Mouse (Mus musculus) stomach, postnatal 0 days (tissue): ENCODE results near the gene Trir. TPM values are rescaled to one million over a fixed set of nuclear protein-coding genes. Genes with fewer than 3 reads are reported as not detected.
A peak's percentile ranks its signal among the peaks of the same experiment; 100 is the strongest.

Source experiments
- ATAC-seq: fragments of 200-750 bp; cut with Nextera tagmentation; 2 replicates; pipeline ENCODE4 v1.8.0; 2017; ENCODE audit not compliant: low FRiP score, low TSS enrichment
- DNase-seq: peaks from one replicate; pipeline ENCODE4 v3.0.0-alpha.2; 2016; ENCODE audit warnings: low spot score
- H3K27ac ChIP-seq: fragments of 300-500 bp; sonication (generic); replicated peaks from 2 replicates; pipeline ENCODE4 v1.5.1; 2014; ENCODE audit warnings: mild to moderate bottlenecking, control low read depth
- H3K27me3 ChIP-seq: fragments of 300-500 bp; sonication (generic); 2 replicates; pipeline ENCODE4 v1.6.1; 2014; ENCODE audit warnings: low read length; ENCODE audit not compliant: control insufficient read depth, insufficient read depth
- H3K36me3 ChIP-seq: fragments of 300-500 bp; sonication (generic); 2 replicates; pipeline ENCODE4 v1.6.1; 2014; ENCODE audit warnings: low read length, mixed read lengths; ENCODE audit not compliant: control insufficient read depth, insufficient read depth
- H3K4me1 ChIP-seq: fragments of 300-500 bp; sonication (generic); replicated peaks from 2 replicates; pipeline ENCODE4 v1.6.1; 2014; ENCODE audit warnings: antibody characterized with exemption; ENCODE audit not compliant: control insufficient read depth, insufficient read depth
- H3K4me2 ChIP-seq: fragments of 300-500 bp; sonication (generic); replicated peaks from 2 replicates; pipeline ENCODE4 v1.6.1; 2014; ENCODE audit warnings: low read depth, mild to moderate bottlenecking, control low read depth, moderate library complexity
- H3K4me3 ChIP-seq: fragments of 300-500 bp; sonication (generic); 2 replicates; pipeline ENCODE4 v1.5.1; 2014; ENCODE audit warnings: low read depth, low read length, control low read depth
- H3K9ac ChIP-seq: fragments of 300-500 bp; sonication (generic); 2 replicates; pipeline ENCODE4 v1.6.1; 2014; ENCODE audit warnings: mild to moderate bottlenecking, low read length, control low read depth, mixed read lengths
- H3K9me3 ChIP-seq: fragments of 300-500 bp; sonication (generic); 2 replicates; pipeline ENCODE4 v1.6.1; 2016; ENCODE audit warnings: low read length; ENCODE audit not compliant: control insufficient read depth
- CTCF ChIP-seq: IDR thresholded peaks from 2 replicates; pipeline ENCODE4 v1.5.1; 2016; ENCODE audit warnings: antibody characterized with exemption, low read depth, mild to moderate bottlenecking, moderate library complexity
- EP300 ChIP-seq: optimal IDR thresholded peaks from 2 replicates; pipeline ENCODE3; 2016; ENCODE audit warnings: antibody characterized with exemption
- WGBS: fragments of 180-500 bp; shearing (Covaris S2); extraction: QIAGEN DNeasy Blood & Tissue Kit; methylation state at CpG from one replicate; pipeline ENCODE4 v1.1.7; 2014; 5-methylcytosine and 5-hydroxymethylcytosine counted together
- polyA plus RNA-seq: library from polyadenylated mRNA; unstranded; fragments of >200 nt; fragmentation: Nextera tagmentation; extraction: Ambion mirVana; gene quantifications from 2 replicates; pipeline ENCODE4 v1.2.1, GENCODE M21; 2015

Trir gene
- polyA plus RNA-seq: 94.4 and 95.1 TPM in 2 replicates

GRCm38 (mm10) chr8:85026670-85027515 is at the start of gene Trir:
Gene Trir (plus strand): TSS chr8:85026823.
- WGBS: under 1% methylated on average over 65 of the region's 75 CpGs
- no peaks in the 10 kb centered on the region for H3K9me3 ChIP-seq
- TF ChIP-seq EP300: no peak
- TF ChIP-seq CTCF: no peak
- peaks cover 14% of the 10 kb centered on the region for H3K36me3 ChIP-seq
- peak within 1 kb of the TSS; percentile 99 for H3K9ac ChIP-seq
- H3K27me3 ChIP-seq: no peaks in the 10 kb centered on the region
- peaks cover 3% of the 10 kb centered on the region; the same call in 1 of the 2 replicates for H3K4me1 ChIP-seq
- DNase-seq (peak; percentile 96), ATAC-seq (peak; percentile 83)
- peak within 1 kb of the TSS; percentile 99 for H3K4me3 ChIP-seq
- peak within 1 kb of the TSS; percentile 91 for H3K4me2 ChIP-seq
- H3K27ac ChIP-seq: peak within 1 kb of the TSS; percentile 95

DNA sequence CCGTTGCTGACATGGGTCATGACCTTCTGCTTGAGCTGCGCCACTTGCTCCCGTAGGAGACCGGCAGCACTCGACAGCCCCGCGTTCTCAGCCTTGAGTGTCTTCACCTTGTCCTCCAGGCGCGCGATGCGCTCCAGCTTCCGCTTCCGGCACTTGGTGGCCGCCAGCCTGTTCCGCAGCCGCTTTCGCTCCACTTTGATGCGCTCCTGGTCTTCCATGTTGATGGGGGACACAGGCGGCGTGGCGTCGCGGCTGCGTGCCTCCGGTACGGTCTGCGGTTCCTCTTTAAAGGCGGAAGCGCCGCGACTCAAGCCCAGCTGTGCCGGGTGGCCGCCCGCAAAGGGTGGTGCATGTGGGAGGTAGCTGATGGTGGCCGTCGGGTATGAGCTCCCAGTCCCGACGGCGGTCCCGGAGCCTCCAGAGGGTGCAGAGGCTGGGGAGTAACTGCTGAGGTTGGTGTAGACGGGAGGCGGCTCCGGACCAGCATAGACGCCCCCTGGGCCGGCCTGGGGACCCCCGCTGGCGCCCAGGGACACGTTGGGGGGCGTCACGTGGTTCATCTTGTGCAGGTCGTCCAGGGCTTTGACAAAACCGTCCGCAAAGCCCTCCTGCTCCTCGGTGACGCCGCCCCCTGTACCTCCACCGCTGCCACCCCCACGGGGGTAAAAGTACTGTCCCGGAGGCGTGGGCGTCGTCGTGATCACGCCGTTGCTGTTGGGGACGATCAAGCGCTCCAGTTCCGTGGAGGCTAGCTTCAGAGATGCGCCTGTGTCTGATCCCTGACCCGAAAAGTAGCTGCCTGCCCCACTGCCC is 49.0 kb upstream of the Trir start:
- peaks cover 29% of the 10 kb centered on the region for H3K4me1 ChIP-seq
- peak; percentile 73 for DNase-seq
- peak overlapping the region; percentile 98 for H3K27ac ChIP-seq
- peak overlapping the region; percentile 80 for H3K4me3 ChIP-seq
- H3K9ac ChIP-seq: peak overlapping the region; percentile 94
- peak overlapping the region; percentile 96 for H3K4me2 ChIP-seq
- no peaks in the 10 kb centered on the region for H3K9me3 ChIP-seq
- no peaks in the 10 kb centered on the region; the same call in 1 of the 2 replicates for H3K36me3 ChIP-seq
- TF ChIP-seq EP300: no peak
- no peak for TF ChIP-seq CTCF
- H3K27me3 ChIP-seq: no peaks in the 10 kb centered on the region
- ATAC-seq: no peak
- WGBS: under 1% methylated on average over 65 of the region's 70 CpGs

DNA sequence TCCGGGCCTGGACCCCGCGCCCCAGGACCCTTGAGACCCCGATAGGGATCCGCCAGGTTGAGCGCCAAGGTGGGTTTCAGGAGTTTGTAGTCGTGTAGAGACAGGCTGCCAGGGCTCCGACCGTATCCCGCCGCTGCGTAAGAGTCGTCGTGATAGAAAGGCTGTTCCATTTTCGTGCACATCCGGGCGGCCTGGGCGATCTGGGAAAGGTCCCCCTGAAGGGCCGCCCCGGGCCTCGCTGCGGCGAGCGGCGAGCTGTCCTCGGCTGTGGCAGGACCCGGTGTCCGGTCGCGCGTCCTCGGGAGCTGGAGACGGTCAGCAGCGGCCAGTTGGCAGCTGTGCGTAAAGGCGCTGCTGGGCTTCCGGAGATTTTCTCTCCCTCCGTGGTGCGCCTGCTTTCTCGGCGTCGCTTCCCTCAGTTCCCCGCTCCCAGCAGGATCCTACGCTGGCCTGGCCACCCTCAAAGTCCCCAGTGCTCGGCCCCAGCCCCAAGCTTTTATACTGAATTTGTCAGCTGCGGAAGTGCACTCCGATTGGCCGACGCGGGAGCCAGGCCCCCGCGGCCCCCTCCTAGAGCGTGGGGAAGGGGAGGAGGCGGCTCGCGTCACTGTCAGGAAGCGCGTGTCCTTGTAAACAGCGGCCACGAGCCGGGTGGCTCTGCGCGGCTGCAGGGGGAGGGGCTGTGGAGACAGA is 48.2 kb upstream of the Trir start, which contains the start of gene Junb:
TSS of gene Junb (minus strand) at position 471 of the 693 bp plus-strand sequence.
- DNase-seq (peak; percentile 95), ATAC-seq (peak; percentile 50)
- Histone ChIP-seq H3K36me3 (no peaks in the 10 kb centered on the region; the same call in 1 of the 2 replicates), H3K9ac (peak within 1 kb of the TSS; percentile 94), H3K9me3 (no peaks in the 10 kb centered on the region), H3K27me3 (no peaks in the 10 kb centered on the region), H3K4me2 (peak within 1 kb of the TSS; percentile 96), H3K4me1 (peaks cover 29% of the 10 kb centered on the region), H3K4me3 (peak within 1 kb of the TSS; percentile 80), H3K27ac (peak within 1 kb of the TSS; percentile 98)
- WGBS: under 1% methylated on average over 61 of the region's 63 CpGs
- TF ChIP-seq EP300 (peak; percentile 74), CTCF (no peak)

GRCm38 (mm10) chr8:84979599-84980421 is 46.8 kb upstream of the Trir start:
- H3K4me2 ChIP-seq: peak overlapping the region; percentile 96
- ATAC-seq: peak; percentile 81
- 2% methylated on average over 31 of the region's 42 CpGs for WGBS
- peak overlapping the region; percentile 98 for H3K27ac ChIP-seq
- H3K4me3 ChIP-seq: peak overlapping the region; percentile 80
- H3K27me3 ChIP-seq: no peaks in the 10 kb centered on the region
- peak; percentile 97 for DNase-seq
- TF ChIP-seq CTCF: no peak
- TF ChIP-seq EP300: no peak
- no peaks in the 10 kb centered on the region for H3K9me3 ChIP-seq
- H3K4me1 ChIP-seq: peaks cover 29% of the 10 kb centered on the region
- H3K36me3 ChIP-seq: no peaks in the 10 kb centered on the region
- H3K9ac ChIP-seq: peak overlapping the region; percentile 66
